Mouse (Mus musculus): Measurements from ENCODE around the gene Gpr156.

DNA sequence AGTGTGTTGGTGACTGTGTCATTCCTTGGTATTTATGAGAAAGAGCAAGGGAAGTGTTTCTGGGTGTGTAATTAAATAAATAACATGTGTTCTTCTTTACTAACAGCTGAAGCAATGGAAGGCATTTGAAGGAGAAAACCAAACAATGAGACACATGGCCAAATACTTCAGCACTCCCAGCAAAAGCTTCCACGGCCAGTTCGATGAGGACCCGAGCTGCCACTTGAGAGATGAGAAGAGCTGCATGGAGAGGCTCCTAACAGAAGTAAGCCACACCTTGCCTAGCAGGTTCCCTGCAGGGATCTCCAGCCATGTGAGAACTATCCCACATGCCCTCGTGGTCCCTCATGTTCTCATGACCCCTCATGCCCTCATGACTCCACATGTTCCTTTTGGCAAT lies 81.5 kb downstream of the Gpr156 start:
- TF ChIP-seq CTCF (IDR thresholded peaks at IDR 0.05; ENCODE audit: extremely low read depth, insufficient read length, insufficient replicate concordance, low read depth, low read length) (no peak), POLR2A (IDR thresholded peaks at IDR 0.05; ENCODE audit: low read depth, low read length) (no peak)

Data from small intestine, adult 2 months (tissue).